In genomic region chr2:168734023-168734422, GRCm38 (mm10) we compare ENCODE assay signal across 9 mouse cellular contexts. TPM values are rescaled to one million over a fixed set of nuclear protein-coding genes. Genes with fewer than 3 reads are reported as not detected.
DNase-seq lines count a peak whose midpoint lies in the region; ATAC-seq and TF ChIP-seq lines count a peak whose summit lies in the region.
"Had no signal": no experiment of that assay in that cellular context is flagged by ENCODE, and none has a peak within 500 bp of the region (broad histone marks: within the 10 kb centered on the region; RNA-seq: fewer than 3 reads in every experiment).

No protein-coding gene starts in this region.

- ATAC-seq in stomach, postnatal 0 days (ENCODE audit: low FRiP score, low TSS enrichment): no peak; the same call in 1 of the 2 replicates

- no peaks in the 10 kb centered on the region for H3K9me3 ChIP-seq in stomach, postnatal 0 days (ENCODE audit: control insufficient read depth, low read length)
- H3K9me3 ChIP-seq: heart, embryonic 13.5 days had no signal

- 5% methylated on average over 11 of the region's 11 CpGs for WGBS in cerebellum, adult 2 months
- WGBS in stomach, postnatal 0 days: 36% methylated on average over 11 of the region's 11 CpGs

- peak overlapping the region; percentile 11 for H3K4me3 ChIP-seq in cerebellum, adult 2 months (replicated peaks; ENCODE audit: insufficient read depth, low read depth, low read length)
- no peak overlapping the region for H3K4me3 ChIP-seq in stomach, postnatal 0 days (ENCODE audit: low read depth, low read length)
- H3K4me3 ChIP-seq: heart, embryonic 13.5 days had no signal

- no peaks in the 10 kb centered on the region for H3K27me3 ChIP-seq in cerebellum, adult 2 months (ENCODE audit: control insufficient read depth, insufficient read depth, low read length)
- H3K27me3 ChIP-seq in stomach, postnatal 0 days (ENCODE audit: control insufficient read depth, insufficient read depth, low read length): no peaks in the 10 kb centered on the region
- H3K27me3 ChIP-seq: heart, embryonic 13.5 days had no signal

- H3K27ac ChIP-seq in cerebellum, adult 2 months (ENCODE audit: insufficient read depth, low read length): peak overlapping the region; percentile 73
- no peak overlapping the region; the same call in 1 of the 2 replicates for H3K27ac ChIP-seq in stomach, postnatal 0 days (replicated peaks)
- H3K27ac ChIP-seq: heart, embryonic 13.5 days; macrophage had no signal

- H3K36me3 ChIP-seq in stomach, postnatal 0 days (ENCODE audit: control insufficient read depth, insufficient read depth, low read length): no peaks in the 10 kb centered on the region
- H3K36me3 ChIP-seq: heart, embryonic 13.5 days had no signal

- TF ChIP-seq EP300 in stomach, postnatal 0 days (optimal IDR thresholded peaks at IDR 0.05): no peak

- TF ChIP-seq CTCF in cerebellum, adult 2 months (IDR thresholded peaks at IDR 0.05; ENCODE audit: borderline replicate concordance, insufficient read depth, low read depth, low read length): no peak
- no peak for TF ChIP-seq CTCF in stomach, postnatal 0 days (IDR thresholded peaks at IDR 0.05; ENCODE audit: low read depth)

- no peak for TF ChIP-seq POLR2A in cerebellum, adult 2 months (IDR thresholded peaks at IDR 0.05; ENCODE audit: borderline replicate concordance, insufficient read depth, low read length)

- H3K9ac ChIP-seq in stomach, postnatal 0 days (ENCODE audit: low read length): no peak overlapping the region; the same call in 1 of the 2 replicates
- H3K9ac ChIP-seq: heart, embryonic 13.5 days had no signal

- DNase-seq in ovary, adult 18-20 months (ENCODE audit: low spot score): peak; percentile 33
- no peak for DNase-seq in ovary, postnatal 14 days (ENCODE audit: low spot score)
- peak; percentile 83 to 87 for DNase-seq in cerebellum, adult 2 months
- peak; percentile 62 to 76 for DNase-seq in kidney, adult 8-10 months
- DNase-seq in stomach, postnatal 0 days (ENCODE audit: low spot score): peak; percentile 28
- no peak for DNase-seq in frontal cortex, postnatal 25 days (ENCODE audit: low spot score in 2 of 2)
- DNase-seq in right cerebral cortex, postnatal 36 days (ENCODE audit: low spot score in 2 of 2): no peak

- H3K4me1 ChIP-seq in cerebellum, adult 2 months (ENCODE audit: control insufficient read depth, insufficient read depth, low read length): peaks cover 17% of the 10 kb centered on the region
- H3K4me1 ChIP-seq in stomach, postnatal 0 days (replicated peaks; ENCODE audit: control insufficient read depth, insufficient read depth): no peaks in the 10 kb centered on the region

- no peak overlapping the region for H3K4me2 ChIP-seq in stomach, postnatal 0 days (replicated peaks; ENCODE audit: low read depth)
- H3K4me2 ChIP-seq: heart, embryonic 13.5 days had no signal

RNA-seq across cellular contexts. Expression of gene Atp9a, which starts 8.2 kb away (rescaled TPM):
- 316 and 321 TPM in 2 replicates for polyA plus RNA-seq in cerebellum, adult 2 months (2012; rRNA removed)
- polyA plus RNA-seq in stomach, postnatal 0 days (2015; fragmentation: Nextera tagmentation; extraction: Ambion mirVana): 24.1 and 29.2 TPM in 2 replicates

RNA-seq across cellular contexts. Expression of gene Sall4, which starts 33.7 kb away (rescaled TPM):
- 0.13 and 0.28 TPM in 2 replicates for polyA plus RNA-seq in cerebellum, adult 2 months (2012; rRNA removed)
- 0.05 and 0.18 TPM in 2 replicates for polyA plus RNA-seq in stomach, postnatal 0 days (2015; fragmentation: Nextera tagmentation; extraction: Ambion mirVana)
- polyA plus RNA-seq: macrophage had no signal

Comparison
In these comparisons a context has a peak if more than half of its experiments do, and no peak if none do; other contexts are left out.
1. DNase-seq: peak in ovary, adult 18-20 months (single experiment), cerebellum, adult 2 months (2 of 2), kidney, adult 8-10 months (2 of 2) and stomach, postnatal 0 days (single experiment); none in ovary, postnatal 14 days (single experiment), frontal cortex, postnatal 25 days (0 of 2) and right cerebral cortex, postnatal 36 days (0 of 2).
2. RNA of gene Atp9a, which starts 8.2 kb away (polyA plus RNA-seq): 316 to 321 TPM in cerebellum, adult 2 months; 24.1 to 29.2 TPM in stomach, postnatal 0 days; every median in the first group is over 10 times any median in the second.